In the genomic region with DNA sequence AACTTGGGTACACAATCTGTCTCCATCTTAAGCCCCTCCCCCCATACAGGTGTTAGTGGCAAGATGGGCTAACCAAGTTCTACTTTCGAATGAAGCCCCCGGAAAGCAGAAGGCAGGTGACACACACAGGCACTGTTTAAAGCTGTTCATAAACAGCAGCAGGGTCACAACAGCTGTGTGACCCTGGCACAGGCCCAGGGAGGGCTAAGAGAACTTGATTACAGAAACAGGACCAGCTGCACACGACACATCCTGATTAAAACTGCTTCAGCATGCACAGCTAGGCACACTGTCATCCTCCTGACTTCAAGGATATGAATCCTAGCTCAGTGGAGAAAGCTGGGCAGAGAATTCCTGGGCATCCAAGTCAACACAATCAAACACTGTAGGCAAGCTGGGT, we compare ENCODE assay signal across 22 mouse cellular contexts.
A peak's percentile ranks its signal among the peaks of the same experiment; 100 is the strongest.
DNase-seq lines count a peak whose midpoint lies in the region.
"Had no signal": no experiment of that assay in that cellular context is flagged by ENCODE, and none has a peak within 500 bp of the region (broad histone marks: within the 10 kb centered on the region; RNA-seq: fewer than 3 reads in every experiment).

No protein-coding gene starts in this region.

- no peaks in the 10 kb centered on the region for H3K27me3 ChIP-seq in splenic B cell, adult 2 months (ENCODE audit: control insufficient read depth, insufficient read depth, low read length, poor library complexity, severe bottlenecking)
- H3K27me3 ChIP-seq: embryonic facial prominence, embryonic 13.5 days; embryonic facial prominence, embryonic 15.5 days; forebrain, embryonic 12.5 days had no signal

- peak; percentile 38 for DNase-seq in heart, postnatal 4 days
- no peak for DNase-seq in heart, postnatal 36 days
- DNase-seq in A20 (ENCODE audit: low read depth, low spot score) (peak; percentile 73), NIH3T3 (ENCODE audit: low read depth) (peak; percentile 28)
- DNase-seq in splenic B cell, adult 2 months (ENCODE audit: low read depth, low spot score): peak; percentile 6
- DNase-seq in layer of hippocampus, postnatal 10 days (ENCODE audit: low spot score in 2 of 2): no peak
- no peak for DNase-seq in embryo, embryonic 10 days (ENCODE audit: low spot score)
- DNase-seq: adrenal gland, adult 2 months; adrenal gland, postnatal 10 days; adrenal gland, postnatal 25 days; B cell, adult 2 months; cerebellum, adult 11-12 months; cerebellum, adult 2 months; cerebellum, adult 9-10 months; cerebellum, postnatal 10 days; cerebellum, postnatal 25 days; embryo, embryonic 11 days had no signal

- intact Hi-C loops in heart, postnatal 36 days (cut with DNase I): no loop called here

- no peaks in the 10 kb centered on the region for H3K36me3 ChIP-seq in splenic B cell, adult 2 months (ENCODE audit: control insufficient read depth, insufficient read depth, low read length, poor library complexity, severe bottlenecking)
- H3K36me3 ChIP-seq: embryonic facial prominence, embryonic 13.5 days; embryonic facial prominence, embryonic 15.5 days; forebrain, embryonic 10.5 days; forebrain, embryonic 12.5 days; G1E had no signal

Comparison
In these comparisons a context has a peak if more than half of its experiments do, and no peak if none do; other contexts are left out.
1. DNase-seq: peak in heart, postnatal 4 days (single experiment), A20 (single experiment), NIH3T3 (single experiment) and splenic B cell, adult 2 months (single experiment); none in heart, postnatal 36 days (0 of 2), layer of hippocampus, postnatal 10 days (0 of 2) and embryo, embryonic 10 days (single experiment).